Mouse (Mus musculus) MEL (cell line): ENCODE results near the gene Syn3. TPM values are rescaled to one million over a fixed set of nuclear protein-coding genes. Genes with fewer than 3 reads are reported as not detected.

Experiments used
- DNase-seq: peaks from one replicate; pipeline ENCODE4 v3.0.0; 2011; ENCODE audit warnings: low read depth, low spot score
- H3K27ac ChIP-seq: 2 replicates; pipeline ENCODE4 v1.5.1; 2012; ENCODE audit warnings: low read depth, mild to moderate bottlenecking, control low read depth, low read length, moderate library complexity; ENCODE audit not compliant: control insufficient read depth
- H3K27me3 ChIP-seq, 2 experiments: fragments of 150-350 bp in 1 of 2; sonication (generic) in 1 of 2; 2 replicates each; pipeline ENCODE4 v1.6.1; 2012; ENCODE audit warnings: low read length in 2 of 2, mild to moderate bottlenecking in 2 of 2, improper control_type of control experiment in 1 of 2, moderate library complexity in 1 of 2; ENCODE audit not compliant: insufficient read depth in 2 of 2, control insufficient read depth in 1 of 2
- H3K36me3 ChIP-seq, 2 experiments: 2 replicates each; pipeline ENCODE4 v1.6.1; 2012 to 2014; ENCODE audit warnings: low read length in 2 of 2, improper control_type of control experiment in 1 of 2, inconsistent platforms in 1 of 2, mild to moderate bottlenecking in 1 of 2; ENCODE audit not compliant: insufficient read depth in 2 of 2, control insufficient read depth in 1 of 2
- H3K4me1 ChIP-seq, 2 experiments: fragments of 150-350 bp in 1 of 2; sonication (generic) in 1 of 2; 2 replicates each; pipeline ENCODE4 v1.6.1; 2012; ENCODE audit warnings: low read length in 2 of 2, improper control_type of control experiment in 1 of 2, mild to moderate bottlenecking in 1 of 2; ENCODE audit not compliant: insufficient read depth in 2 of 2, control insufficient read depth in 1 of 2
- H3K4me3 ChIP-seq, 2 experiments: fragments of 150-350 bp in 1 of 2; sonication (generic) in 1 of 2; 2 replicates each; pipeline ENCODE4 v1.5.1; 2012; ENCODE audit warnings: low read depth in 2 of 2, low read length in 2 of 2, mild to moderate bottlenecking in 2 of 2, moderate library complexity in 2 of 2, control low read depth in 1 of 2, improper control_type of control experiment in 1 of 2; ENCODE audit not compliant: control insufficient read depth in 1 of 2, insufficient read depth in 1 of 2
- H3K79me2 ChIP-seq: 2 replicates; pipeline ENCODE4 v1.6.1; 2012; ENCODE audit warnings: mild to moderate bottlenecking, low read length, moderate library complexity; ENCODE audit not compliant: control insufficient read depth, poor library complexity, insufficient read depth
- H3K9ac ChIP-seq: 2 replicates; pipeline ENCODE4 v1.6.1; 2012; ENCODE audit warnings: low read depth, mild to moderate bottlenecking, control low read depth, low read length, moderate library complexity; ENCODE audit not compliant: control insufficient read depth, poor library complexity, severe bottlenecking
- H3K9me3 ChIP-seq: fragments of 150-350 bp; sonication (generic); replicated peaks from 2 replicates; pipeline ENCODE4 v1.6.1; 2012; ENCODE audit warnings: mild to moderate bottlenecking, low read length, improper control_type of control experiment, moderate library complexity; ENCODE audit not compliant: insufficient read depth
- BHLHE40 ChIP-seq: IDR thresholded peaks from 2 replicates; pipeline ENCODE4 v1.6.1; 2012; ENCODE audit warnings: low read depth, mild to moderate bottlenecking, inconsistent platforms, low read length, improper control_type of control experiment, borderline replicate concordance
- CTCF ChIP-seq, 3 experiments: IDR thresholded peaks in 2 of 3; conservative IDR thresholded peaks in 1 of 3; 2 replicates each; pipeline ENCODE4 v1.5.1; 2011 to 2012; ENCODE audit warnings: low read length in 3 of 3, low read depth in 2 of 3, mild to moderate bottlenecking in 2 of 3, improper control_type of control experiment in 1 of 3, inconsistent platforms in 1 of 3, mixed read lengths in 1 of 3, moderate library complexity in 1 of 3; ENCODE audit not compliant: control insufficient read depth in 1 of 3, insufficient read depth in 1 of 3, poor library complexity in 1 of 3, severe bottlenecking in 1 of 3
- E2F4 ChIP-seq: IDR thresholded peaks from 2 replicates; pipeline ENCODE4 v1.6.1; 2011; ENCODE audit warnings: low read depth, low read length, improper control_type of control experiment, borderline replicate concordance
- ETS1 ChIP-seq: IDR thresholded peaks from 2 replicates; pipeline ENCODE4 v1.6.1; 2012; ENCODE audit warnings: low read depth, mild to moderate bottlenecking, inconsistent platforms, low read length, improper control_type of control experiment, moderate library complexity
- GATA1 ChIP-seq: IDR thresholded peaks from 2 replicates; pipeline ENCODE4 v1.6.1; 2011; ENCODE audit warnings: low read depth, low read length, improper control_type of control experiment
- KAT2A ChIP-seq: conservative IDR thresholded peaks from 2 replicates; pipeline ENCODE4 v1.6.1; 2012; ENCODE audit warnings: low read depth, low read length, improper control_type of control experiment, inconsistent platforms
- MAFK ChIP-seq: IDR thresholded peaks from 2 replicates; pipeline ENCODE4 v1.6.1; 2011; ENCODE audit warnings: low read depth, mild to moderate bottlenecking, low read length, improper control_type of control experiment, borderline replicate concordance
- MEF2A ChIP-seq: IDR thresholded peaks from 2 replicates; pipeline ENCODE4 v1.6.1; 2014; ENCODE audit warnings: low read depth, mild to moderate bottlenecking, inconsistent platforms, low read length, improper control_type of control experiment; ENCODE audit not compliant: poor library complexity, insufficient replicate concordance, severe bottlenecking; ENCODE audit errors: extremely low read depth
- MXI1 ChIP-seq: IDR thresholded peaks from 2 replicates; pipeline ENCODE4 v1.6.1; 2011; ENCODE audit warnings: mild to moderate bottlenecking, low read depth, low read length, improper control_type of control experiment
- MYC ChIP-seq: IDR thresholded peaks from 2 replicates; pipeline ENCODE4 v1.6.1; 2011; ENCODE audit warnings: low read depth, mild to moderate bottlenecking, low read length, improper control_type of control experiment, moderate library complexity
- NELFE ChIP-seq: IDR thresholded peaks from 2 replicates; pipeline ENCODE4 v1.6.1; 2011; ENCODE audit warnings: low read depth, low read length, improper control_type of control experiment
- NRF1 ChIP-seq: IDR thresholded peaks from 2 replicates; pipeline ENCODE4 v1.6.1; 2014; ENCODE audit warnings: low read depth, mild to moderate bottlenecking, inconsistent platforms, low read length, improper control_type of control experiment, moderate library complexity; ENCODE audit not compliant: poor library complexity, insufficient read depth, severe bottlenecking
- POLR2A ChIP-seq, 2 experiments: IDR thresholded peaks; 2 replicates each; pipeline ENCODE4 v1.6.1; 2011 to 2012; ENCODE audit warnings: low read length in 2 of 2, mild to moderate bottlenecking in 2 of 2, control low read depth in 1 of 2, improper control_type of control experiment in 1 of 2, low read depth in 1 of 2, moderate library complexity in 1 of 2; ENCODE audit not compliant: control insufficient read depth in 1 of 2, insufficient read depth in 1 of 2, poor library complexity in 1 of 2
- RAD21 ChIP-seq: IDR thresholded peaks from 2 replicates; pipeline ENCODE4 v1.6.1; 2011; ENCODE audit warnings: mild to moderate bottlenecking, low read depth, low read length, improper control_type of control experiment
- RCOR1 ChIP-seq: IDR thresholded peaks from 2 replicates; pipeline ENCODE4 v1.6.1; 2012; ENCODE audit warnings: low read depth, mild to moderate bottlenecking, inconsistent platforms, low read length, improper control_type of control experiment
- SIN3A ChIP-seq: IDR thresholded peaks from 2 replicates; pipeline ENCODE4 v1.6.1; 2012; ENCODE audit warnings: low read length, improper control_type of control experiment, inconsistent platforms
- TBP ChIP-seq: IDR thresholded peaks from 2 replicates; pipeline ENCODE4 v1.8.0; 2011; ENCODE audit warnings: low read depth, low read length, improper control_type of control experiment
- TCF12 ChIP-seq: IDR thresholded peaks from 2 replicates; pipeline ENCODE4 v1.6.1; 2014; ENCODE audit warnings: low read depth, mild to moderate bottlenecking, inconsistent platforms, low read length, improper control_type of control experiment, moderate library complexity
- UBTF ChIP-seq: IDR thresholded peaks from 2 replicates; pipeline ENCODE4 v1.6.1; 2012; ENCODE audit warnings: low read depth, mild to moderate bottlenecking, inconsistent platforms, low read length, improper control_type of control experiment, moderate library complexity, borderline replicate concordance; ENCODE audit not compliant: insufficient read depth
- USF1 ChIP-seq: IDR thresholded peaks from 2 replicates; pipeline ENCODE4 v1.6.1; 2014; ENCODE audit warnings: low read depth, mild to moderate bottlenecking, inconsistent platforms, low read length, improper control_type of control experiment, moderate library complexity
- USF2 ChIP-seq, 2 experiments: IDR thresholded peaks; 2 replicates each; pipeline ENCODE4 v1.6.1; 2011 to 2012; ENCODE audit warnings: improper control_type of control experiment in 2 of 2, low read length in 2 of 2, borderline replicate concordance in 1 of 2, inconsistent platforms in 1 of 2, low read depth in 1 of 2, mild to moderate bottlenecking in 1 of 2; ENCODE audit not compliant: insufficient read depth in 1 of 2
- ZKSCAN1 ChIP-seq: IDR thresholded peaks from 2 replicates; pipeline ENCODE4 v1.6.1; 2012; ENCODE audit warnings: low read depth, mild to moderate bottlenecking, inconsistent platforms, low read length, improper control_type of control experiment, moderate library complexity
- ZNF384 ChIP-seq: IDR thresholded peaks from 2 replicates; pipeline ENCODE4 v1.6.1; 2012; ENCODE audit warnings: low read depth, mild to moderate bottlenecking, inconsistent platforms, low read length, improper control_type of control experiment
- polyA plus RNA-seq, 2 experiments: library from polyadenylated mRNA; stranded (reverse) in 1 of 2; unstranded in 1 of 2; fragments of >175 nt in 1 of 2; fragments of >200 nt in 1 of 2; gene quantifications; 2 replicates each; pipeline versions ENCODE4 v1.2.1 to v1.2.4; 2012; ENCODE audit warnings: low replicate concordance in 2 of 2, low read depth in 1 of 2; ENCODE audit not compliant: insufficient read length in 2 of 2, insufficient read depth in 1 of 2, missing spikeins in 1 of 2
- total RNA-seq: library from RNA; depleted of rRNA; stranded (reverse); fragments of 300-350 nt; gene quantifications from 2 replicates; pipeline ENCODE4 v1.2.3, GENCODE M21; 2012

Gene Syn3
- total and polyA plus RNA-seq, 3 experiments: 0.06 TPM; not detected in 2

GRCm38 (mm10) chr10:86338121-86338715 is 160.5 kb downstream of the Syn3 start:
- Histone ChIP-seq H3K9me3 (no peaks in the 10 kb centered on the region), H3K79me2 (no peaks in the 10 kb centered on the region), H3K4me3 (no peak overlapping the region), H3K9ac (no peak overlapping the region), H3K36me3 (no peaks in the 10 kb centered on the region), H3K27me3 (no peaks in the 10 kb centered on the region), H3K27ac (no peak overlapping the region), H3K4me1 (no peaks in the 10 kb centered on the region)
- no peak for DNase-seq
- TF ChIP-seq ZNF384: no peak
- TF ChIP-seq TCF12: no peak
- no peak for TF ChIP-seq KAT2A
- no peak for TF ChIP-seq MEF2A
- TF ChIP-seq ETS1: no peak
- no peak for TF ChIP-seq RAD21

DNA sequence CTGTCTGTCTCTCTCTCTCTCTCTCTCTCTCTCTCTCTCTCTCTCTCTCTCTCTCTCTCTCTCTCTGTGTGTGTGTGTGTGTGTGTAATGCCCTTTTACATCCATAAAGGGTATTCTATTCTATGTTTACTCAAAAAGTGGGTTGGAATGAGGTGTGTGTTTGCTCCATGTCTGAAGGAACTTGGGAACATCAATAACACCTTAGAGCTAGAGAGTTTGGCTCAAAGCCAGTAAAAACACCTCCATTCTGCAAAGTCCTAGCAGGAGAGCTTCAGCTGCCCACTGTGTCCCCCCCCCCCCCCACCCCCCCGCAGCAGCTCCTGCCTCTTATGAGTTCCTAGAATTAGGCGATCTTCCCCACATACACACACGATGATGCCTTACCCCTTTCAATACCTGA is 161.5 kb downstream of the Syn3 start:
- no peaks in the 10 kb centered on the region for H3K79me2 ChIP-seq
- no peaks in the 10 kb centered on the region for H3K27me3 ChIP-seq
- H3K9me3 ChIP-seq: no peaks in the 10 kb centered on the region
- no peak overlapping the region for H3K4me3 ChIP-seq
- DNase-seq: no peak
- H3K27ac ChIP-seq: no peak overlapping the region
- no peaks in the 10 kb centered on the region for H3K36me3 ChIP-seq
- no peaks in the 10 kb centered on the region for H3K4me1 ChIP-seq
- H3K9ac ChIP-seq: no peak overlapping the region
- no peak for TF ChIP-seq GATA1
- TF ChIP-seq MXI1: no peak
- TF ChIP-seq BHLHE40: no peak
- TF ChIP-seq SIN3A: no peak

DNA sequence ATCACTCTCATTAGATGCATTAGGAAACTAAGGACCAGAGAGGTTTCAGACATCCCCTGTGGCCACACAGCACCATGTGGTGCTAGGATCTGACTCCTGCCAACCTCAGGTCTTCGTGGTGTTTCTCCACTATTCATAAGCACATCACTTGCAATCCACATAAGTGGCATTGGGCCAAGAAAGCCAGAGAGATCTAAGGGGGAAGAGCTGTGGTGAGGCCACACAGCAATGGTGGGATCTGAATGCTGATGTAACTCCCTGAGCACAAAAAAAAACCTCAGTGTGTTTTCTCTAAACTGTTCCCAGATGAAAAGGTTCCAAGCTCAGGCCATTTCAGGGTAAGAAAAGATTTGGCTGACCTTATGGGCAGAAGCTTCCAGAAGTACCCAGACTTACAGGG is 162.2 kb downstream of the Syn3 start:
- no peak overlapping the region for H3K4me3 ChIP-seq
- no peaks in the 10 kb centered on the region for H3K27me3 ChIP-seq
- H3K9me3 ChIP-seq: no peaks in the 10 kb centered on the region
- H3K9ac ChIP-seq: no peak overlapping the region
- no peak overlapping the region for H3K27ac ChIP-seq
- DNase-seq: no peak
- no peaks in the 10 kb centered on the region for H3K36me3 ChIP-seq
- TF ChIP-seq CTCF (IDR thresholded peaks at IDR 0.05 in 2 of 3, conservative IDR thresholded peaks at IDR 0.05 in 1 of 3; ENCODE audit: control insufficient read depth in 1 of 3, insufficient read depth in 1 of 3, low read depth in 2 of 3, low read length in 3 of 3, poor library complexity in 1 of 3, severe bottlenecking in 1 of 3) (no peak), NELFE (no peak), KAT2A (no peak), MEF2A (no peak), ZKSCAN1 (no peak), RCOR1 (no peak), POLR2A (IDR thresholded peaks at IDR 0.05; ENCODE audit: control insufficient read depth in 1 of 2, insufficient read depth in 1 of 2, low read depth in 1 of 2, low read length in 2 of 2, poor library complexity in 1 of 2) (no peak), UBTF (no peak), E2F4 (no peak), USF1 (no peak), TBP (no peak), NRF1 (no peak), TCF12 (no peak), MXI1 (no peak), MYC (no peak), USF2 (IDR thresholded peaks at IDR 0.05; ENCODE audit: borderline replicate concordance in 1 of 2, insufficient read depth in 1 of 2, low read depth in 1 of 2, low read length in 2 of 2) (no peak), MAFK (no peak), ETS1 (no peak)
- no peaks in the 10 kb centered on the region for H3K79me2 ChIP-seq
- no peaks in the 10 kb centered on the region for H3K4me1 ChIP-seq
